Mouse (Mus musculus) erythroblast, adult 5-6 weeks (primary cell): ENCODE results near the gene Plekhg5. TPM values are rescaled to one million over a fixed set of nuclear protein-coding genes. Genes with fewer than 3 reads are reported as not detected.

Experiments
- ATAC-seq: replicated peaks from 2 replicates; pipeline ENCODE4 v1.8.0; 2016; ENCODE audit warnings: moderate number of reproducible peaks, mild to moderate bottlenecking, moderate TSS enrichment, inconsistent platforms; ENCODE audit not compliant: poor library complexity, low FRiP score, severe bottlenecking
- total RNA-seq, 2 experiments: library from RNA; stranded (forward) in 1 of 2; stranded (reverse) in 1 of 2; fragments of 150-400 nt in 1 of 2; fragments of 200-764, 138-1000 nt in 1 of 2; gene quantifications; 2 replicates each; pipeline versions ENCODE4 v1.2.3 to v1.2.4; 2015 to 2017; ENCODE audit warnings: low replicate concordance in 2 of 2

Plekhg5 gene
- total RNA-seq, 2 experiments from 2014 or later, result 1.4 TPM; not detected in 1

DNA sequence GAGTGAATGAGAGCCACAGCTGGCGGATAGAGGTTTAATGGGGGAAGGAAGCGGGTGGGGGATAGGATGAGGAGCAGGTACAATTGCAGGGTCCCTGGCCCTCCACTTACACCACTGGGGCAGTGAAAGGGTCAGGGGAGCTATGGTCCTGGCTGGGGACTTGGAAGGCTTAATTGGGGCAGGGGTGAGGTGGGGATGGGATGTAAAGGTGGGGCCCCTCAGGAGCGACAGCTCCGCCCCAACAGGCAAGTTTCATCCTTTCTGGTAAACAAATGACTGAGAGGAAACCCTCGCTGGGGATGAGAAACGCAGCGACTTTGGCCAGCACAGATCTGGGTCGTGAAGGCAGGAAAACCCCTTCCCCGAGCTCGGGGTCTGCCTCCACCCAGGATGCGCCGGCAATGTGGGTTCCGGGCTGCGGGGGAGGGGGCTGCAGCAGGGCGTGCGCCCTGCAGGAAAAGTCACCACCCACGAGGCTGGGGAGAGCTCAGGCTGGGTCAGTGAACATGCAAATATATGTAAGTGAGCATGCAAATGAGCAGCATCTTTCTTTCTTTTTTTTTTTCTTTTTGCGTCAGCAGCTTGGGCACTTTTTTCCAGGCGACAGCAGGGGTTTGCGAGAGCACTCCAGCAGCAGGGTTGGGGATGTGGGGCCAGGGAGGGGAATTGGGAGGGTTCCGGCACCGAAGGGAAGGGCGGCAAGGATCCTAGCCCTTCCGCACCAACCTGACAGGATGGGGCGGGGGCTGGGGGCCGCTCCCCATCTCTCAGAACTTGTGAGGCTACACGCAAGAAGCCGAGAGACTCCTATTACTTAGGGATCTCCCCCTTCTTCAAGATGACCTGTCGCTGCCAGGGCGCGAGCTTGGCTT is 48.2 kb downstream of the Plekhg5 start:
- ATAC-seq, result no peak

GRCm38 (mm10) chr4:152121183-152121505 is 48.8 kb downstream of the Plekhg5 start:
- no peak for ATAC-seq

DNA sequence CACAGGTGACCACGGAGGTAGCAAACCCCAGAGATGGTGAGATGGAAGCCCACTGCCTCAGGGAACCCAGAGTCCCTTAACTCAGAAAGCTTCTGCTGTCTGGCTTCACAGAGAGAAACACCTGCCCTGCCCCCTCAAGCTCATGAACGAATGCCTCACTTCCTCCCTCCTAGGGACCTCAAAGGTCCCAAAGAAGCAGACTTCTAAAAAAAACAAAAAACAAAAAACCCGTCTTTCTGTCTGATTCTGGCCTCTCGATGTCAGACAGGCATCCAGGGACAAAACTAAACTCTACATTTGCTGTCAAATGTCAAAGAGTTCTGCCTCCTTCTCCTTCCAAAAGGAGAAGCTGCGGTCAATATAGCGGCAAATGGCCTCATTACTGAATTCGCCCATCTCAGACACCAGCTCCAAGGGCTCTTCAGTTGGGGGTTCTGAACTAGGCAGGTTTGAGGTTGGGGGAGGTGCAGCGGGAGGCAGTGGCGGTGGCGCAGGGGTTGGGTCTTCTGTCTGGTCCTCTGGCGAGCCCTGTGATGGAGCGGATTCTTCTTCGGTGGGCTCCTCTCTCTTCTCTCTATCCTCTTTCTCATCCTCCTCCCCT is 52.2 kb downstream of the Plekhg5 start:
- no peak for ATAC-seq

GRCm38 (mm10) chr4:152125161-152126025 is 53.1 kb downstream of the Plekhg5 start:
- no peak for ATAC-seq

- ATAC-seq, result no peak
These were observed 54.0 kb downstream of the Plekhg5 start for GRCm38 (mm10) chr4:152126026-152126920.

DNA sequence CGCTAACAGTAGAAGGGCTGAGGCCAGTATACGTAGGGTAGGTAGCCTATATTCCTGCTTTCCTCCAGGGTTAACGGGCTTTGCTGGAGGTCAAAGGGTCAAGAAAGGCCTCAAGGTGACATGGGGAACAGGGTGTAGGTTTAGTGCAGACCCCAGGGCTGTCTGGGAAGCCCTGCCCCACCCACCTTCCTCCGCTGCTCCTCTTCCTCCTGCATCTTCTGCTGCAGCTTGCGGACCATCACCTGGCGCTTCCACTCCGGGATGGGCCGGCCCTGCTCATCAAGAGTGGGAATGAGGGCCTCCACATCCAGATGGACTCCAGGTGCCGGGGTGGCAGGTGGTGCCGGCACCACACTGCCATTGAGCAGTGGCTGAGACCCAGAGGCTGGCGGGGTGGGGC is 55.6 kb downstream of the Plekhg5 start:
- no peak for ATAC-seq

DNA sequence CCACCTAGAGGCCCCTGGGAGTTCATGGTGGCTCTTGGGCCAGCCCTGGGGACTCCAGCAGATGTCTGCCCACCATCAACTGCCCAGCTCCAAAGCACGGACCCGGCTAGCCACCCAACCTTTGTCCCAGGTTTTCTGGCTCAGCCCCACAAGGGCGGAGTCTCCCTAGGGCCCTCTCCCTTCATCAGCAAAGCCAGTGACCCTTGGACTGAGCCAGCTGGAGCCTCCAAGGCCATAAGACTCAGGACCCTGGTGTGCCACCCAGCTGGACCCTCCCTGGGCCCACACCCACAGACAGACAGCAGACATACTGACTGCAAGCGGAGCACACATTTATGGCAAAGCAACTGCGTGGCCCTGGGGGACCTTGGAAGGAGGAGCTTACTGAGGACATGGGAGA is 56.5 kb downstream of the Plekhg5 start:
- ATAC-seq, result no peak

DNA sequence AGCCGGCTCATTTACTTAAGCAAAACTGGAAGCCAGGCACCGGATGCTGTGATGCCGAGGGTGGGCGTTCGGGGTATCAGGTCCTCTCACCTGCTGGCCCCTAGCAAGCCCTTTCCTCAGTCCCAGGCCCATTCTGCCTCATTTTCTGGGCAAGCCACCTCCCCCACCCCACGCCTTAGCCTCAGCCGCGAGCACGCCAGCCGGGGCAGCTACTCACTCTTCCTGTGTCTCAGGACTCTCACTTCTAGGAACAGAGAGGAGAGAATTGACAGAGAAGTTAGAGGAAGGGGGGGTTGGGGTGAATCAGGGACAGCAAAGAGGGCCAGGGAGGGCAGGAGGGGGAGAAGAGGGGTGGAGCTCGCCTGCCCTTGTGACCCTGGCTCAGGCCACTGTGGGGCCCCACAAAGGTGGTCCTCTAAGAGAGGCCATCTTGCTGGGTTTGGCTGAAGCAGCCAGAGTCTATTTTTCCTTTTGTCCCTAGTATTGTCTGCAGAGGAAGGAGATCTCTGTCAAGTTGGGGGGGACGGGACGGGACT is 57.2 kb downstream of the Plekhg5 start:
- ATAC-seq, result no peak

DNA sequence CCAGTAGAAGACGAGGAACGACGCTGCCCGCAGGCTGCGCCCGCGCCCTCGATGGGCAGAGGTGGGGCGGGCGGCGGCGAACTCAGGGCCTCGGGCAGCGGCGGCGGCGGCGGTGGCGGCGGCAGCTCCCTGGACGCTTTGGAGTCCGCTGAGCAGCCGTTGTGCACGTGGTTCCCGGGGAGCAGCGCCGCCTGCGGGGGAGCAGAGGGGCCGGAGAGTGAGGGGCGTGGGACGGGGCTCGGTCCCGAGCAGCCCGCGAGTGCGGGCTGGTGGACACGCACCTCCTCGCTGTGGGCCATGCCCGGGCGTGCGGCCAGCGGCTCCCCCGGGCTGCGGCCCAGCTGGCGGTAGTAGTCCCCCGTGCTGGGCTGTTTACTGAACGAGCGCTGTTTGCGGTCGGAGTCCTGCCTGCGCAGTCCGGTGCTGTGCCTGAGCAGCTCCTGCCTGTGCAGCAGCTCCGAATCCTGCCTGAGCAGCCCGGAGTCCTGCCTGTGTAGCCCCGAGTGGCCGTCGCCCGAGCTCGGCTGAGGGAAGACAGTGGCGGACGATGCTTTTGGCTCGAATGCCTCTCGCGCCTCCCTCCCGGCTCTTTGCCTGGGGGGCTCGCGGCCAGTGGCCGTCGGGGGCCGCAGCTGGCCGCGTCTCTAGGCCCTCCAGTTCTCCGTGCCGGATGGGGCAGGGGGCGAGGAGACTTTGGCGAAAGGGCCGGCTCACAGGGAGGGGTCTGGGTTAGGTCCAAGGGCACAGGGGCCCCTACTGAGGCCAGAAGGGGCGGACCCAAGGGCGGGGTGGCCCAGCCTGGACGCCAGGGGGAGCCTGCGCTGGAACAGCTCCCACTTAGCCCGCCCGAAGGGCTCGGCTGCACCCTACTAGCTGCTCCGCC is 58.7 kb downstream of the Plekhg5 start:
- no peak for ATAC-seq

DNA sequence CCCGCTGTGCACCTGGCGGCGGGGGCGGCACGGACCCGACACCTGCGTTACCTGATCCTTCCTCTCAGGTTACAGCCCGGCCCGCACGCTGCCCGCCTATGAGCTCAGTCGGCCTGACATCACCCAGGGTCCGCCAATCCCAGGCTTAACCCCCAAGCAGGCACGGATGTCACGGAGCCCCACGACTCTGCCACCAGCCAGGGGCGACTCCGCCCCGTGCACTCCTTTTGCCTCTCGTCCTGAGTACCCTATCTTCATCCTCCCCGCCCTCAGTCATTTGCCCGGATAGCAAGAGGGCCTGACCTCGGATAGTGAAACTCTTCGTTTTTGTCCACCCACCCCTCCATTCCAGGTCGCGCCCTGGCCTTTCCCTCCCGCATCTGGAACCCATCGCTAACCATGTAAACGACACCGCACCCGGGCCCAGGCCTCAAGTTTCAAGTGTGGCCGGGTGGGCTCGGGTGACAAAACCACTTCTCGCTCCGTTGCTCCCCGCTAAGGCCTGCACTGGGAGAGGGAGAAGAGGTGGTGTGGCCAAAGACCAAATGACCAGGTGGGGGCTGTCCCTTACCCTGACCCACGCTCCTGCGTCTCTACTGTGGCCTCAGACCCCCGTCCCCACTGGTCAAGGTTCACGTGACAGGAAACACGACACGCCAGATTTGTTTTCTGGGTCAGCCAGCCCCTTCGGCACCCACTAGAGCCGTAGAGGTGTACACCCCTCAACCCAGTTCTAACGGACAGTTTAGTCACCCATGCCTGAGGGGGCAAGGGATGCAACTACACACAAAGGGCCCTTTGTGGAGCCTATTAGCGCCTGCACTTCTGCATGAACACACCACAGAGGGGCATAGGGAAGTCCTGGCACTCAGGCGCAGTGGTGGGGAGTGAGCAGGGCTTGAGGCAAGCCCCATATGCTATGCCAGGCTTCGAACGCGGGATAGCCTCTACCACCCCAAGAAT is 59.8 kb downstream of the Plekhg5 start:
- ATAC-seq, result no peak

DNA sequence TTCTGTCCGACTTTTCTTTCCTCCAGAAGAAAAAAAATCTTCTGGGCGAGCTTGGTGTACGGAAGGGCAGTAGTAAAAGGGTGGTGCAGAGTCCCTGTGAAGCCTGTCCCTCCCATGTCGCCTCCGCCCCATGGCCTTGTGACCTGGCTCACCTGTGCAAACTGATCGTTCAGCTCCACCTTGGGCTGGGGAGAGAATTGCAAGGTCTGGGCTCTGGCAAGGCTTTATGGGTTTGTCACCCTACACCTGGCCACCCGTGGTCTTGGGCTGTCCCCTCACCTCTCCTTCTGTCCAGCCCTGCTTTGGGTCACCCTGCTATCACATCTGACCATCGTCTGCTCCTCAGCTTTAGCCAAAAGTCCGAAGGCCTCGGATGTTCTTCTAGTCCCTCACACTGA is 60.5 kb downstream of the Plekhg5 start:
- ATAC-seq, result no peak

GRCm38 (mm10) chr4:152133213-152133612 is 60.9 kb downstream of the Plekhg5 start:
- ATAC-seq, result no peak

- peak; percentile 66 for ATAC-seq
These were observed 62.2 kb downstream of the Plekhg5 start for GRCm38 (mm10) chr4:152134507-152134906.

DNA sequence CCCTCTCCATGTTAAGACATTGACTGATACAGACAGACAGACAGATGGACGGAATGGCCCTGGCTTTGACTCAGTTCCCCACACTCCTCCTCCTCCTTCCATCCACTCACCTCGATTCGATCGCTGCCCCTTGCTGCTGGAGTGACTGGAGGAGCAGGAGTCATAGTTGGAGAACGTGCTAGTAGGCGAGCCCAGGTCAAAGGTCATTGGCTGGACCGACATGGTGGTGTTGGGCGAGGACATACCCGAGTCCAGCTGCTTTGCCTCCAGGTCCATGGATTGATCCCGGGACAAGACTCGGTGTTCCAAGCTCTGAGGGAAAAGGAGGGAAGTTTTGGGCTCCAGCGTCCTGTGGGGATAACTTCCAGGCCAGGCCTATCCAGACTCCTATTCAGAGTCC is 63.1 kb downstream of the Plekhg5 start:
- ATAC-seq, result no peak

DNA sequence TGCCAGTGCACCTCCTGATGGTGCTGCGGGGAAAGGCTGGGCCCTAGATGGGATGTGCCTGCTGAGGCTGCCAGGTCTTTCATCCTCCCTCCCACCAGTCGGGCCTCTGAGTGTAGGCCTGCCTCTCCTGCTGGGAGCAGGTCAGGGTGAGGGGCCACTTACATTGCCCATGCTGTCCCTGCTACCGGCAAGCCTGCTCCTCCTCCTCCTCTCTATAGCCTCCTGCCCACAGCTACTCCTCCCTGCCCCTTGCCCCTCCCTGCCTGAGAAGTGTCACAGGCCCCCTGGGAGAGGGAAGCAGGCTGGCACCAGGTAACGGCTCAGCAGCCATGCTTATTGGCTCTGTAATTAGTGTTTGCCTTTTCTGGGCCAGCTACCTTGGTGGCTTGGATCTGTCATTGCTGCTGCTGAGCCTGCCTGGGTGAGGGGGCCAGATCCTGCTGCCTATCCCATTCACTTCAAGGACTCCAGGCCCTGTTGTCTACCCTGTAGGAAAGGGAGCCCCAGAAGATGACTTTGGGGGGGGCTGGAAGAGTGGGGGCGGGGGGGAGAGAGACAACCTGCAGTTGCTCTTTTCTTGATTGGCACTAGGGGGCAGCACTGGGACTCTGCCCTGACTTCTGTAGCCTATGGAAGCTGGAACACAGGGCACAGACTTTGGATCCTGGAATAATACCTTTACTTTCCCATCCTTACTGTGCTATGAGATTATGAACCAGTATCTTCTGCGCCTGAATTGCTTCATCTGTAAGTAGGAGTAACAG is 64.0 kb downstream of the Plekhg5 start:
- no peak for ATAC-seq

DNA sequence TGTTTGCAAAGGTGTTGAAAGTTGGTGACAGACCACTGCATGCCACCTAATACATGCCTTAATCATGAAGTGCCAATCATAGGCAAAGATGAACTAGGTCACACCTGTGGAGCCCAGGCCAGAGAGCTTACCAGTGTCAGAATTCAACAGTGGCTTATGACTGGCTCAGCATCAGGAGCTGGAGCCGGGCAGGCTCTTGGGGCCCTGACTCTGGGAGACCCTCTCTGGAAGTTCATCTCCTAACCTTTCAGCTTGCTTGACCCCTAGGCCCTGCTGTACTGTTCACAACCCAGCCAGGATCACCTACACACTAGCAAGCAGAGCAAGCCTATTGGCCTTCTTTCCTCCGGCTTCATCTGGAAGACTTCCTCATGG is 64.6 kb downstream of the Plekhg5 start:
- ATAC-seq, result no peak
